Mouse (Mus musculus) spleen, postnatal 10 days (tissue): ENCODE results near the gene Aldob.
A peak's percentile ranks its signal among the peaks of the same experiment; 100 is the strongest.
"Not testable (repeated sequence)": the region's sequence is repeated elsewhere in the genome, so short reads cannot be mapped to it uniquely, and the experiment has no call there.

ENCODE experiments used
- DNase-seq, 2 experiments: peaks; one replicate each; pipeline ENCODE4 v3.0.0; 2021 to 2022; ENCODE audit warnings: low spot score in 2 of 2

The Aldob gene

DNA sequence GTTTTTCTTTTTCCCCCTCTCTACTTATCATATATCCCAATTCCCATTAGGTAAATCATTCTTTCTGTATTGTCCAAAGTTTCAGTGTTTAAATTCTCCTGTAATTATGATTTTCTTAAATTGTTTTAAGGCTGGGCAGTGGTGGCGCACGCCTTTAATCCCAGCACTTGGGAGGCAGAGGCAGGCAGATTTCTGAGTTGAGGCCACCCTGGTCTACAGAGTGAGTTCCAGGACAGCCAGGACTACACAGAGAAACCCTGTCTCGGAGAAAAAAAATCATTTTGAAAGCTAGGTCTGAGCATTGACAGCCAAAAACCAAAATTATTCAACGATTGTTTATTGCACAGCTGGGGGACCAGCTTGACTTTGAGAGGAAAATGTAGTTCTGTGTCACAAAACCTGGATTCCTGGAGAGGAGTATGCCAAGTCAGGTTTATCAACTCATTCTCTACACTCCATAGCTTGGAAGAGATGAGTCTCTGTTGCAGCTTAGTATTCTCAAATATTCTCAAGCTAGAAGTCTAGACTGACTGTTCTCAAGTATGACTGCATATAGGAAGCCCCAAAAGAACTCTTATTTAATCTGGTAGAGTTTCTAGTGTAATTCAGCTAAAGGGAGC, 13.6 kb downstream of the Aldob start:
- no peak for DNase-seq

GRCm38 (mm10) chr4:49535036-49535435, 14.3 kb downstream of the Aldob start:
- DNase-seq, result no peak

DNA sequence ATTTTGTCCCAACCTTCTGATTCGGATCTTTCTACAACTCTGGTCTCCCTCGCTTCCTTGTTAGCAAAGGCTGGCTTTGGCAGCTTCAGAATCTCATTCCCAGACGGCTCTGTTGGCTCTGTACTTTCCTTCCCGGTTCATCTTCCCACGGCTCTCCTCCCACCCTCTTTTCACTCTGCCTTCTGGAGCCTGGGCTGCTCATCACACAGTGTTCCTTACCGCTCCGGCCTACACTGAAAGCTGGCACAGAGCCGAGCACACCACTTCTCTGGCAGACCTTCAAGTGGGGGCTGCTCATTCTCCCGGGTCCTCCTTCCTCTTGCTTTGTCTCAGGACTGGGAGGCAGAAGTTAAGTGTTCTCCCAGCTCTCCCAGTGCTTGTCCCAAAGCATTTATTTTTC, 26.8 kb downstream of the Aldob start:
- no peak for DNase-seq

DNA sequence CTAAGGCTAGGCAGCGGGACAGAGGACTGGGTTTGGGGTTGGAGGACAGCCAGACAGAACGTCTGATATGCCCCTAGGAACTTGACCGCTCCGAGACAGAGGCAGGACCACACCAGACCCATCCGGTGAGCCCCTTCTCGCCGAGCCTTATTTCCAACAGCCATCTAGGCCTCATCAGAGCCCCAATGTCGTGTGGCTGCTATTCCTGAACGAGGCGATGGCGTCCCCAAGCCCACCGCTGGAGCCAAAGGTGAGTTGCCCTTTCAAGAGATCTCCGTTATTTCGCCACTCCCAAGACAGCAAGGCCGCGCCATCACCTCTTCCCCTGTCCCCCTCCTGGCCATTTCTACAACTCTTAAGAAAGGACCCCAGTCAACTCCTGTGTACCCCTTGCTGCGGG, 28.0 kb downstream of the Aldob start:
- DNase-seq, result no peak

DNA sequence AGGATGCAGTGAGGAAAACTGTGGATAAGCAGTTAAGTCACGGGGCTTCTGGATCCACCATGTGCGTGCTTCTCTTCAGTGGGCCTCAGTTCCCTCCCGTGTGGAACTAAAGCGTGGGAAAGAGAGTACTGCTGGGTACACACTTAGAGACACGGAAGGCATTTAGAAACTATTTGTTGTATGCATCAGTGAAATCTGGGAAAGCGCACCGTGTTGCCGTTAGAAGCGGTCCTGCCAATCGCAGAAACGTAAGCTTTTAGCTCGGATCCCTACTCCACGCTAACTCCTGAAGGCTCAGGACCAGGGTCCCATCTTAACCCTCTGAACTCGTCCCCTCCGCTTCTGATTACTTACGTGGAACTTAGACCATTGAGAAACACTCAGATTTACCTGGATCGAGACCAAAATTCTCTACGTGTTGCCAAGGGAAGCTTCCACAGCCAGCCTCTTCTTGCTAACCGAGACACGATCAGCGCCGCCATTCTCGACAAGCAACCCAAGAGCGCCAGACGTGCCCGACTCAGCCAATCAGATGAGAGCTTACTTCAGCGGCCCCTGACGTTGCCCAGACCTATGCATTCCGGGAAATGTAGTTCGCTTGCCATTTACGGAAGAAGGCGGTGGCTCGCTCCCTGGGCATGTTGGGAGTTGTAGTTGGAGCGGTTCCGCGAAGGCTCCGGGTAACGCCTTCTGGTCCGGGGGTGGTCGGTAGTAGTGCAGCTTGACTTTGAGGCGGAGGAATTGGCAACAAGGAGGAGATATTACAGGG, 28.6 kb downstream of the Aldob start, which contains the start of the genes Mrpl50 and Zfp189:
Mrpl50 (minus strand) TSS at position 522 of the 769 bp plus-strand sequence.
Zfp189 (plus strand) TSS at position 605 of the 769 bp plus-strand sequence.
- DNase-seq, result peak; percentile 81 to 93

- DNase-seq, result peak in 1 of 2 experiments; percentile 20
Observed at GRCm38 (mm10) chr4:49519476-49519875, 29.9 kb downstream of the Aldob start.

GRCm38 (mm10) chr4:49514441-49514840, 34.9 kb downstream of the Aldob start:
- DNase-seq, result no peak

- no peak for DNase-seq
Observed at GRCm38 (mm10) chr4:49512636-49513035, 36.7 kb downstream of the Aldob start.

DNA sequence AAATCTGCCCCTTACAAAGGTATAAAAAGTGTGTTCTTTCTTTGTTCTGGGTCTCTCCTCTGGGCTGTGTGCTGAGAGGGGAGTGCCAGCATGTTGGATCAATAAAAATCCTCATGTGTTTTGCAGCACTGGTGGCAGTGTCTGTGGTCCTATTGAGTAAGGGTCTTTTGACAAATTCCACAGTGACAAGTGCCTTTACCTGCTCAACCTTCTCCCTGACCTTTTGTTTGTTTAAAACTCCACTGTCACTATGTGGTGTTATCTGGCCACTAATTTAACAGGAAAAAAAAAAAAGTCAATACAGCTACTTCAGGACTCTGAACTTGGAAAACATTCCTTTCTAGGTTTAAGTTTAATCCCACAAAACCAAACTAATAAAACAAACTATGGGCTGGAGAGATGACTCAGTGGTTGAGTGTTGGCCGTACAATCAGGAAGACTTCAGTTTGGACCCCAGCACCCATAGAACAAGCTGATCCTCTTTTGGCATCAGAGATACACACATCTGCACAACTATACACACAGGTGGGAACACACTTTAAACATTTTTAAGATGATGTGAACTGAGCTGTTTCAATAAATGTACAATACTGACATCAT, 39.0 kb downstream of the Aldob start:
- DNase-seq, result not testable (repeated sequence)

DNA sequence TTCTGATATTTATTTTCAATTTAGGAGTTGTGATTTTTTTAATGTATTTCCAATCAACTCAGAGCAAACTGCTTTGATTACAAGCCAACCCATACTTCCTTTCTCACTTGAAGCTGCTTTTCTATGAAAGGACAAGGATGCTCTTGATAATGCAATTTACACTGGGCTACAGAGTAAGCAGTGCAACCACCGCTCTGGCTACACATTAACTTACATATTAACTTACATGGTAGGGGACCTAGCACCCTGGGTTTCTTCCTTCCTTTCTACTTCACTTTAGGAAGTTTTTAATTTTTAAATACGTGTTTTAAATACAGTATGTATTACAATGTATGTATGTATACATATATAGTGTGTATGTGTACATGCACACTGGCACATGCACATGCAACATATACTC, 40.2 kb downstream of the Aldob start:
- DNase-seq, result no peak

- DNase-seq, result no peak
Observed at GRCm38 (mm10) chr4:49506386-49506785, 43.0 kb downstream of the Aldob start, which contains the start of gene Baat. TSS of gene Baat (minus strand) at chr4:49506557.

DNA sequence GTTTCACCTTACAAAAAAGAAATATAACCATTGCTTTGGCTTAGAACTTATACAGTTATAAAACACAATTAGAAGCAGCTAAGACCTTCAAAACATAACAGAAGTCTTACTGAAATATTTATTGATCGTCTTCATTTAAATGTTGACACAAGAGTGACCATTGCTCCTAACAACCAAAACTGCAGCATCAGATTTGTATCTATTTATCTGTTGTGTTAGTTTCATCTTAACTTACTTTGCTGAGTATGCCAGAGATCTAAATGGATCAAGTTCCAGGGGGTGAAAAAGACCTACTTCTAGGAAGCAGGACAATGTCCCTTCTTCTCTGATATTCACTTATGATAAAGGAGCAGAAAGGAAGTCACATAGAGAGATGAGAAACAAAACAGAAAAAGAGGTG, 45.8 kb downstream of the Aldob start:
- DNase-seq, result no peak
